Comparison of ENCODE assay signal across 12 mouse cellular contexts in the genomic region with DNA sequence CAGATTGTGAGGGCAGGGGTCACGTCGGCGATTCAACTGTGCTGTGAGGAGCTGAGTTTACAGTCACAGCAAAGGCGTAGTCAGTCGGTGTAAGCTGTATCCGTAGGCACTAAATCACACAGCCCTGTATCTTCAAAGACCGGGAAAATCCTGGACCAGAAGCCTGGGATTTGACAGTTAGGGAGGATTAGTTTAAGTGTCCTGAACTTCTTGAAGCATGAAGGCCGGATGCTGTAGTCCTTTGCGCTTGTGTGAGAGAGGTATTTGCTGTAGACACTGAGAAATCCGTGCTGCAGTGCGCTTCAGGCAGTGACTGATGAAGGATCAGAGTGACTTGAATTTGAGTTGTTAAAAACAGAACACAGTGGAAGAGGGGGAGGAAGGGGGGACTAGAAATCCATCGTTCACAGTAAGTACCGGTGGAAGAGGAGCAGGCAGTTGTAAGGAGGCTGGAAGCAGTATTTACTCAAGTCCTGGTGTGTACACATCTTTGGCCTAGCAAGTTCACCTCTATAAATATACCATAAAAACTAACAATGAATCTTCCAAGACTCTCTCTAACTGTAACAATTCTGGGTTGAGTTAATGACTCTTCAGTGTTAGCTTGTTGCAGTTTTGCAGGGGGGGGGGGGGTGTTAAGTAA.
DNase-seq lines count a peak whose midpoint lies in the region; ATAC-seq lines count a peak whose summit lies in the region.
"Had no signal": no experiment of that assay in that cellular context is flagged by ENCODE, and none has a peak within 500 bp of the region (broad histone marks: within the 10 kb centered on the region; RNA-seq: fewer than 3 reads in every experiment).

No protein-coding gene starts in this region.

- H3K4me1 ChIP-seq in intestine, embryonic 16.5 days (ENCODE audit: control insufficient read depth, insufficient read depth, low read length), result peaks cover 8% of the 10 kb centered on the region; the same call in 1 of the 2 replicates
- no peaks in the 10 kb centered on the region for H3K4me1 ChIP-seq in liver, embryonic 11.5 days (replicated peaks; ENCODE audit: control insufficient read depth, insufficient read depth, low read length)

- no peak overlapping the region for H3K4me3 ChIP-seq in intestine, embryonic 16.5 days (ENCODE audit: low read length)
- no peak overlapping the region for H3K4me3 ChIP-seq in liver, embryonic 11.5 days (ENCODE audit: low read depth, low read length)
- H3K4me3 ChIP-seq: erythroblast, embryonic 14.5 days; heart, embryonic 13.5 days; liver, embryonic 15.5 days had no signal

- no peaks in the 10 kb centered on the region for H3K27me3 ChIP-seq in intestine, embryonic 16.5 days (replicated peaks; ENCODE audit: control insufficient read depth, insufficient read depth, low read length)
- H3K27me3 ChIP-seq in liver, embryonic 11.5 days (replicated peaks; ENCODE audit: control insufficient read depth, insufficient read depth, low read length), result no peaks in the 10 kb centered on the region
- H3K27me3 ChIP-seq: heart, embryonic 13.5 days; liver, embryonic 15.5 days had no signal

- peak; percentile 13 to 43 for DNase-seq in kidney, postnatal 4 days
- DNase-seq in kidney, postnatal 14 days, result no peak
- peak; percentile 54 for DNase-seq in embryo, embryonic 10.5 days (ENCODE audit: low spot score)
- DNase-seq in gastrocnemius, adult 8-10 months (ENCODE audit: low spot score in 2 of 2), result no peak
- no peak for DNase-seq in liver, embryonic 11.5 days (ENCODE audit: low spot score)
- DNase-seq: cerebellum, postnatal 14 days; thymus, postnatal 36 days had no signal

- no peak overlapping the region for H3K4me2 ChIP-seq in intestine, embryonic 16.5 days (ENCODE audit: low read depth, low read length)
- H3K4me2 ChIP-seq in liver, embryonic 11.5 days, result no peak overlapping the region
- H3K4me2 ChIP-seq: heart, embryonic 13.5 days; liver, embryonic 15.5 days had no signal

- no peaks in the 10 kb centered on the region for H3K36me3 ChIP-seq in intestine, embryonic 16.5 days (ENCODE audit: control insufficient read depth, insufficient read depth, low read length)
- no peaks in the 10 kb centered on the region for H3K36me3 ChIP-seq in liver, embryonic 11.5 days (ENCODE audit: control insufficient read depth, insufficient read depth, low read length)
- H3K36me3 ChIP-seq: heart, embryonic 13.5 days; liver, embryonic 15.5 days had no signal

- 23% methylated on average over 13 of the region's 13 CpGs for WGBS in intestine, embryonic 16.5 days
- 43% methylated on average over 13 of the region's 13 CpGs for WGBS in liver, embryonic 11.5 days

- peak; percentile 74 for ATAC-seq in intestine, embryonic 16.5 days
- 0 out of 2 replicates have a peak, but pooled peaks have one; percentile 1 for ATAC-seq in monocyte, adult 5-6 weeks (replicated peaks; ENCODE audit: insufficient number of reproducible peaks, low FRiP score, low TSS enrichment, poor library complexity, severe bottlenecking)
- no peak for ATAC-seq in liver, embryonic 11.5 days (replicated peaks; ENCODE audit: low FRiP score)

- 0 out of 2 replicates have a peak overlapping the region, but pooled peaks have one; percentile 28 for H3K27ac ChIP-seq in intestine, embryonic 16.5 days (ENCODE audit: low read length)
- no peak overlapping the region for H3K27ac ChIP-seq in liver, embryonic 11.5 days (ENCODE audit: low read depth, low read length)
- H3K27ac ChIP-seq: heart, embryonic 13.5 days; liver, embryonic 15.5 days had no signal

- no peaks in the 10 kb centered on the region for H3K9me3 ChIP-seq in intestine, embryonic 16.5 days (ENCODE audit: control insufficient read depth, low read length)
- H3K9me3 ChIP-seq in liver, embryonic 11.5 days (ENCODE audit: control insufficient read depth, low read length), result no peaks in the 10 kb centered on the region
- H3K9me3 ChIP-seq: heart, embryonic 13.5 days; liver, embryonic 15.5 days had no signal

- no peak overlapping the region for H3K9ac ChIP-seq in intestine, embryonic 16.5 days (ENCODE audit: low read depth, low read length)
- H3K9ac ChIP-seq in liver, embryonic 11.5 days (ENCODE audit: low read depth, low read length), result no peak overlapping the region
- H3K9ac ChIP-seq: heart, embryonic 13.5 days; liver, embryonic 15.5 days had no signal

Comparison
In these comparisons a context has a peak if more than half of its experiments do, and no peak if none do; other contexts are left out.
1. DNase-seq: peak in kidney, postnatal 4 days (2 of 2) and embryo, embryonic 10.5 days (single experiment); none in kidney, postnatal 14 days (single experiment), gastrocnemius, adult 8-10 months (0 of 2) and liver, embryonic 11.5 days (single experiment).